12 mouse cellular contexts compared by ENCODE assay signal in genomic region chr9:103523742-103524403, GRCm38 (mm10). TPM values are rescaled to one million over a fixed set of nuclear protein-coding genes. Genes with fewer than 3 reads are reported as not detected.
DNase-seq lines count a peak whose midpoint lies in the region; TF ChIP-seq lines count a peak whose summit lies in the region.
"Had no signal": no experiment of that assay in that cellular context is flagged by ENCODE, and none has a peak within 500 bp of the region (broad histone marks: within the 10 kb centered on the region; RNA-seq: fewer than 3 reads in every experiment).

No protein-coding gene starts in this region.

- intact Hi-C loops in gastrocnemius, adult 2 months (cut with DNase I) = no loop called here
- intact Hi-C loops in gastrocnemius, postnatal 36 days (cut with DNase I) = no loop called here

- 61% methylated on average over 7 of the region's 7 CpGs for WGBS in limb, embryonic 10.5 days

- no peak for TF ChIP-seq CTCF in gastrocnemius, adult 2 months (IDR thresholded peaks at IDR 0.05)

- 0 out of 2 replicates have a peak overlapping the region, but pooled peaks have one; percentile 0 for H3K4me3 ChIP-seq in limb, embryonic 10.5 days
- no peak overlapping the region for H3K4me3 ChIP-seq in gastrocnemius, adult 2 months
- H3K4me3 ChIP-seq: stomach, embryonic 15.5 days had no signal

- H3K9me3 ChIP-seq in limb, embryonic 10.5 days (replicated peaks) = no peaks in the 10 kb centered on the region
- H3K9me3 ChIP-seq: stomach, embryonic 15.5 days had no signal

- DNase-seq in embryo, embryonic 9.5 days (ENCODE audit: extremely low spot score) = peak; percentile 13
- DNase-seq in embryo, embryonic 11 days = no peak
- DNase-seq in retina, postnatal 1 day = peak; percentile 49
- no peak for DNase-seq in retina, embryonic 14.5 days (ENCODE audit: low spot score)
- DNase-seq in limb, embryonic 10.5 days (ENCODE audit: low spot score) = no peak
- no peak for DNase-seq in gastrocnemius, adult 2 months
- no peak for DNase-seq in heart, adult 11 months
- DNase-seq in gastrocnemius, postnatal 36 days = no peak
- DNase-seq: adrenal gland, postnatal 36 days; cerebellum, adult 18-20 months; kidney, adult 11 months had no signal

- H3K27me3 ChIP-seq in limb, embryonic 10.5 days (ENCODE audit: low read depth, poor library complexity, severe bottlenecking) = no peaks in the 10 kb centered on the region
- H3K27me3 ChIP-seq: stomach, embryonic 15.5 days had no signal

- H3K36me3 ChIP-seq in limb, embryonic 10.5 days = no peaks in the 10 kb centered on the region
- H3K36me3 ChIP-seq: stomach, embryonic 15.5 days had no signal

- H3K27ac ChIP-seq in limb, embryonic 10.5 days = peak overlapping the region; percentile 54
- no peak overlapping the region for H3K27ac ChIP-seq in gastrocnemius, adult 2 months
- H3K27ac ChIP-seq: stomach, embryonic 15.5 days had no signal

- peaks cover 39% of the 10 kb centered on the region for H3K4me1 ChIP-seq in limb, embryonic 10.5 days

RNA-seq across cellular contexts. Expression of gene Bfsp2, which starts 43.7 kb away (rescaled TPM):
- polyA plus RNA-seq in limb, embryonic 10.5 days (2016; fragmentation: Nextera tagmentation; extraction: Ambion mirVana) = 0.23 and 1.0 TPM in 2 replicates
- total RNA-seq in gastrocnemius, adult 2 months (2021) = under 1 TPM in 1 of 2 experiments, not detected in 1; 0.42 TPM
- total RNA-seq in gastrocnemius, postnatal 36 days (2021) = under 1 TPM; 0.35 to 0.71 TPM
- total RNA-seq: adrenal gland, postnatal 36 days had no signal

Comparison
In these comparisons a context has a peak if more than half of its experiments do, and no peak if none do; other contexts are left out.
1. DNase-seq: peak in embryo, embryonic 9.5 days (single experiment) and retina, postnatal 1 day (single experiment); none in embryo, embryonic 11 days (single experiment), retina, embryonic 14.5 days (single experiment), limb, embryonic 10.5 days (single experiment), gastrocnemius, adult 2 months (single experiment), heart, adult 11 months (single experiment) and gastrocnemius, postnatal 36 days (0 of 2).